In the genomic region with DNA sequence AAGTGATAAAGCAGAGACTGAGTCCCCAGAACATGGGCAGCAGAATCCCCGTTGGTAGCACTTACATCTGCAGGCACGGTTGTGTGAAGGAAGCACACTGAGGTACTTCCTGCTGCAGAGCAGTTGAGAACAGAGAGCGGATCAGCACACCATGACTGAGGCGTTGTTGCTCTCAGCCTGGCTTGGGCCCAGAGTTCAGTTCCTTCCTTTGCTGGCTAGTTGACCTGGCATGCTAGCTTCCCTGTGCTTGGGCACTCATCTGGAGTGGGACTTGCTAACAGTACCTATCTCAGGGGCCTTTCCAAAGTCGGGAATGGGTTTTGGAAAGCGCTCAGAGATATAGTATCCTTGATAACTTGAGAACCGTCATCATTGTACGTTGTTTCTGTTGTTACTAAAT, we compare ENCODE assay signal across 16 mouse cellular contexts.
"Had no signal": no experiment of that assay in that cellular context is flagged by ENCODE, and none has a peak within 500 bp of the region (broad histone marks: within the 10 kb centered on the region; RNA-seq: fewer than 3 reads in every experiment).

No protein-coding gene starts in this region.

- ATAC-seq: intestine, postnatal 0 days; liver, embryonic 12.5 days had no signal

- H3K4me2 ChIP-seq: limb, embryonic 13.5 days; liver, embryonic 12.5 days; liver, embryonic 15.5 days; lung, embryonic 14.5 days; midbrain, embryonic 12.5 days had no signal

- H3K4me3 ChIP-seq: layer of hippocampus, adult 2 months; limb, embryonic 10.5 days; limb, embryonic 13.5 days; liver, embryonic 12.5 days; liver, embryonic 15.5 days; midbrain, embryonic 12.5 days had no signal

- H3K27me3 ChIP-seq: limb, embryonic 13.5 days; liver, embryonic 12.5 days; liver, embryonic 15.5 days; midbrain, embryonic 12.5 days had no signal

- H3K9ac ChIP-seq: limb, embryonic 13.5 days; liver, embryonic 12.5 days; liver, embryonic 15.5 days; lung, embryonic 14.5 days; midbrain, embryonic 12.5 days had no signal

- H3K9me3 ChIP-seq: limb, embryonic 10.5 days; limb, embryonic 13.5 days; liver, embryonic 12.5 days; liver, embryonic 15.5 days; midbrain, embryonic 12.5 days had no signal

- DNase-seq: kidney, adult 2 months; kidney, postnatal 25 days; layer of hippocampus, adult 9-11 months; liver; lung, embryonic 14.5 days; thymus, adult 18-20 months; thymus, postnatal 36 days had no signal

- H3K4me1 ChIP-seq: limb, embryonic 10.5 days; limb, embryonic 13.5 days; liver, embryonic 15.5 days; midbrain, embryonic 12.5 days had no signal

- H3K27ac ChIP-seq: kidney, postnatal 0 days; layer of hippocampus, adult 2 months; limb, embryonic 10.5 days; limb, embryonic 13.5 days; liver, embryonic 12.5 days; liver, embryonic 15.5 days; macrophage; midbrain, embryonic 12.5 days had no signal
